Mouse (Mus musculus) urinary bladder, postnatal 36 days (tissue): ENCODE data around the gene Dst.
"Not testable (repeated sequence)": the region's sequence is repeated elsewhere in the genome, so short reads cannot be mapped to it uniquely, and the experiment has no call there.

ENCODE experiments used
- DNase-seq, 2 experiments: peaks; one replicate each; pipeline ENCODE4 v3.0.0; 2022; ENCODE audit warnings: low spot score in 2 of 2, mixed read lengths in 1 of 2

Gene Dst

DNA sequence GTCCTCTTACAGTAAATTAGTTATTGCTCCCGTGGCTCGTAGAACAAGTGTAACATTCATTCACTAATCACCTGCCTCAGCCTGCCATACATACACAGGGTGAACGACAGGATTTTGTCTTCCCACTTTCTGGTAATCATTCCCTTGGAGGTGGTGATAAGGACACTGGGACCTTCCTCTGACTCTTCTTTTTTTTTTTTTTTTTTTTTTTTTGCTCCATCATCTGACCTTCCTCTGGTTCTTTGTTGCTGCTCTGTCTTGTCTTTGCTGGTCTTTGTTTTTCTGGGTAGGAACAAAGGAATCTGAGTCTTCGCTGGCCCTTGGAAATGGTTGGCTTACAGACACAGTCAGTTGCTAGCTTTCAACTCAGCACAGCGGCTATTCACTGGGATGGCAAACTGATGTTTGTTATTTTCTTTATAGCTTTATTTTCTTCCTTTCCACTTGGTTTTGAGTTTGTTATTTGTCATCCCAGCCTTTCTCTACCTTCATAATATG, 157.6 kb downstream of the Dst start:
- DNase-seq, result no peak

DNA sequence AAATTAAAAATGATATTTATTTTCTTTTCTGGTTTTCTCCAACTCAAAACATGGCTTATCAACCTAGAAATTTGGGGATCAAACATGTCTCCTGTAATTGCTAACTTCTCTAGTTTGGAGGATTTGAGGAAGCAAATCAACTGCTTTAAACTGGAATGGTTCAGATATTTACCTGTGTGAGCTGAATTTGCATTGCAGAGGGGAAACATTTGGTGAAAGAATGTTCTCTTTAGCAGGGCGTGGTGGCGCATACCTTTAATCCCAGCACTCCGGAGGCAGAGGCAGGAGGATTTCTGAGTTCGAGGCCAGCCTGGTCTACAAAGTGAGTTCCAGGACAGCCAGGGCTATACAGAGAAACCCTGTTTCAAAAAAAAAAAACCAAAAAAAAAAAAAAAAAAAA, 158.4 kb downstream of the Dst start:
- DNase-seq, result not testable (repeated sequence)

DNA sequence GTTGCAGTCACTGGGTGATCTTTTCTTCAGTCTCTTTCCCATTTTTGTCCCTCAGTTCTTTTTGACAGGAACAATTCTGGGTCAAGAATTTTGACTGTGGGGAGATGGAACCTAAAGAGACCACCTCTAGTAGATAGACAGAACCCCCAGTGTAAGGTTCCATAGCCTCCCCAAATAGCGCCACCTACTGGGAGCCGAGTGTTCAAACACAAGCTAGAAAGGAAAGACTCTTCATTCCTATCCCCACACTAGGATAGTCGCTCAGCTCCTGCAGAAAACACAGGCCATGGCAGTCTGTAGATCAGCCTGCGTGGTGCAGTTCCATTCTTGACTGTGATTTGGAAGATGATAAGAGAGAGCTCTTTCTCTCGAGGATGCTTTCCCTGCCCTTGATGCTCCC, 160.3 kb downstream of the Dst start:
- no peak for DNase-seq

DNA sequence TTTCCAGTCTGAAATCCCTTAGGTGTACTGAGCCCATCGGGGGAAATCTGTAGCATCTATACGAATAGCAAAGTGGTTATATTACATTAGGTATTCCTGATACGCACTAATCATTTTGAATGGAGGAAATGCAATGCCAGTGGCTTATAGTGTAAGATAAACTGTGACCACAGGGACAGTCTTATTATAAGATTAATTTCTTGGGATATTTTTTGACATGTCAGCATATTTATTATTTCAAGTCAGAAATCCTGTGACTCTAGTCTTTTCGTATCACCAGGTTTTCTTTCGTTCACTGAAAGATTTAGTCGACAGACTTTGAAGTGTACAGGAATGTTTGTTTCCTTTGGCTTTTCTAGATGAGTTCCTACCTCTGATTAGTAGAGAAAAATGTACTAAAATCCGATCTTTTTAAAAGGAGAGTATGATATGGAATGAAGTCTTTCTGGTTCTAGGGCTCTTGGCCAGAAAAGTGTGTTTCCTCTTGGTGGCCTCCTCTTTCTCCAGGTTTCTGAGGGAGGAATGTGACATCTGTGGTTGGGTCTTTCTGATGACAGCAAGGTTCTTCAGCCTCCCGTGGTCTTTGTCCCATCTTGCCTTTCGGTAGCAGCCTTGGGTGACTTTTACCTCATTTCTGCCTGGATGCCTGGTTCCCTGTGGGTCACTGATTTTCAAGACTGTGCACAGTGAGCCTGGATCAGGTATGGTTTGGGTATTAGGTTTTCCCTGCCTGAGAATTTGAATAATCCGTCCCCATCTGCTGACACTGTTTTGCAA, 161.7 kb downstream of the Dst start:
- no peak for DNase-seq

DNA sequence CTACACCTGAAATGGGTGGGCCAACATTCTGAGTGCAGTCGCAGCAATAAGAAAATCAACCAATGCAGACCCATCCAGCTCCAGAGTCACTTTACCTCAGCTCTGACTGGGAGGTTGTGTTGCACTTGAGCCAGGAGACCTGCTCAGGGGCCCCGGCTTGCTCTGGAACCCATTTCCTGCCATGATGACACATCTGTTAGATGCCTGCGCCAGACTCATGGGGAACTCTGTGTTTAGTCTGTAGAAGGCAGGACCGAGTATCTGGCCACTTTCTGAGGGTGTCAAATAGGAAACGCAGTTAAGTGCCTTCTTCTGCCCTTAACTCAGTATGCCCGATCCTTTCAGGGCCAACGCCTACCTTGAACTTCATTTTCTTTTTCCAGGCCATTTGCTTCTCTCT, 162.4 kb downstream of the Dst start:
- DNase-seq, result no peak

DNA sequence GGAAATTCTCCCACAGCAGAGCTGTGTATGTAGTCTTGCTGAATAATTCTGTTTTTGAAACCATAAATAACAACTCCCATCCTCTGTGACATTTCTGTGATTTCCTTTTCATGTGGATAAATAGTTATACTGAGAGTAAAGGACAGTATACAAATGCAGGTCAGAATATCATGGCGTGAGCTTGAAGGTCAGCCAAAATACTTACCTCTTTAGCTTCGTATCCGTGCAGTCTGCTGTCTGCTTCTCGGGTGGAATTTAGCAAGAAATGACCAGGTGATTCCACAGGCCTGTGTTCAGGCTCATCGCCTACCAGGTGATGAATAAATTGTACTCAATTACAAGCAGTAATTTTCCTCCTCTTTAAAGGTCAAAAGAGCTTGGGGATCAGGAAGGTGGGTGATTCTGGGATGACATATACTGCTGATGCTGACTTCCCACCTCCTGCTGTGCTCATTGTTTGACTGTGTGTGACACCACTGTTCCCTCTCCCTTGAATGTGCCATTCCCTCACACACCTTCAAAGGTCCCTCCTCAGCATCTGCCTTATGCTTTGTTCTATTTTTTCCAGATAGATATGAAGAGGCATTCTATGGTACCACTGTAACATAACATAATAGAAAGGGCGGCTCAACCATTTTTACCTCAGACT, 163.1 kb downstream of the Dst start:
- no peak for DNase-seq

DNA sequence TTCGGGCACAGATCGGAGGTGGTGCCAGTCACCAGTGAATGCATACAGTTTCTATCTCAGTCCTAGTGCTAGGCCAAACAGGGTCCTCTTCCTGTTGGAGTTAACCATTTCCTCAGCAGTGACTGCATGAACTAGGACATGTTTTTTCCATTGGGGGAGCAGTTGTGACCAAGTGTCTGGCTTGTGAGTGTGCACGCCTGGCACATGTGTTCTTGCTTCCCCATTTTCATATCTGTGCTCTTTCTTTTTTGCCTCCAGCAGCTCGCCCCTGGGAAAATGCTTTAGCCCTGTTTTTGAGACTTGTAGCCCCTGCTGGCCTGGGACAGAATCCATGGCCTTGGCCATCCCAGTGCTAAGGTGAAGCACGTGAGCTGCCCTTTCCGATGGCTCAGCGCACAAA, 164.2 kb downstream of the Dst start:
- no peak for DNase-seq

DNA sequence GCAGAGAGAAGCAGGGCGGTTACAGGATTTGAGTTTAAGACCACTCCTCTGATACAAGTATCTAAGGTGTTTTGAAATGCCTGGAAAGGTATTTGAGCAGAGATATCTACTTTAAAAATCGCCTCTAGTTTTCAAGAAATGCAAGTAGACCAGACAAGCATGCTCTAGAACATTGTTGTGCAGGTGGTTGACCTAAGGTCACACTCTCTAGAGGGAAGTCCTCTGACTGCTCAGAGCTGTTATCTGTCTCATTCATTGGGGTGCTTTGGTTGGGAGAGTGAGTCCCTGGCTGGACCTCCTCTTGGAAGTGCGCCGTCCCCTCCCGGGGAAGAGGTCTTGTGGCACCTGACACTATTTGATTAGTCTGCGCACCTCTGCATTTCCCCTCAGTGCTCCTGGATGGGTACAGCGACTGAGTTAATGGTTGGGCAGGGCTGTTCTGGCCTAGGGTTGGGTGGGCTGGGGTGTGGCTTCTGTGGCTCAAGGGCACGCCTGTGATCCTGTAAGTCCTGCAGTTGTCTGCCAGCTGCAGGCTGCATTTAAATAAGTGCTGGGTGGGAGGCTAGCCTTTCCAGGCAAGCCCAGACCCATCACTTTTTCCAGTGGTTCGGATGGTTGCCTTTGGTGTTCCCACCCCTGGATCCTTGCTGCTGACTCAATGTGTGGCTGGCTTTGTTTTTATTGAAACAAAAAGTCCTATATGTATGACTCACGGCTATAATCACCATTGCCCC, 165.6 kb downstream of the Dst start:
- no peak for DNase-seq

DNA sequence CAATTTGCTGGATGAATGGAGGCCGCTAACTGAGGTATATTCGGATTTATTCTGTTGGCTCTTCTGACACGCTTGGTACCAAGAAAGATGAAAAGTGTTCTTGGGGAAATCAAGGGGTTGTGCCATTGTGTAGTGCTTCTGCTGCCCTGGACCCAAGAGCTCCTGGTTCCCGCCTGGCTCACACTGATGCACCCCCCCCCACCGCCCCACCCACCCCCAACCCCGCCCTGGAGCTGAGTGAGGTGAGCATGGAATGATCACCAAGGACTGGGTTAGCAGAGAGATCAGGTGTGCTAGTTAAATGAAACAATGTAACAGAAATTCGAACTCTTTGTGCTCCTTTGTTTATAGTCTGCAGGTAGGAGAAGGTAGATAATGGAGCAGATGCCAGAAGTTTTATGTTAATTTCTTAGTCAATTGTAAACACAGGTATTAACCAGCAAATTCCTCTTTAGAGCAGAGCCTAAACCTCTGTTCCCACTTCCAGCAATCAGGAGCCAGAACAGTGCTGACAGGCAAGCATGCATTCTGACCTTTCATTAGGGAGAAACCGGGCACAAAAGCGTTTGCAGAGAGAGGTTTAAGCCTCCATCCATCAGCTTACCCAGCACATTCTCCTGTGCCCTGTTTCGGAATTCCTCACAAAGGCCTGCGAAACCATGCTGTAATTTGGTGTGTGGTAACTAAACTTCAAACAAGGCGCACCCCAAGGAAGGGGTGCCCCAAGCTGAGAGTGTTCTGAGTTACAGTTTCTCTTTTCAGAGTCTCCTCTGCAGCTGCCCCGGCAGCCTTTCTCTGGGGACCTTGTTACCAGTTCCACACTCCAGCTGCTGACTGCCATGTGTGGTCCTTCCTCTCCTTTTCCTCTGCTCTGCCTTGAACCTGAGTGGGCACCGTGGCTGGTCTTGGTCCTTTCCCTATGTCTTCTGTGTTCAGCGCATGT, 166.5 kb downstream of the Dst start:
- no peak for DNase-seq

DNA sequence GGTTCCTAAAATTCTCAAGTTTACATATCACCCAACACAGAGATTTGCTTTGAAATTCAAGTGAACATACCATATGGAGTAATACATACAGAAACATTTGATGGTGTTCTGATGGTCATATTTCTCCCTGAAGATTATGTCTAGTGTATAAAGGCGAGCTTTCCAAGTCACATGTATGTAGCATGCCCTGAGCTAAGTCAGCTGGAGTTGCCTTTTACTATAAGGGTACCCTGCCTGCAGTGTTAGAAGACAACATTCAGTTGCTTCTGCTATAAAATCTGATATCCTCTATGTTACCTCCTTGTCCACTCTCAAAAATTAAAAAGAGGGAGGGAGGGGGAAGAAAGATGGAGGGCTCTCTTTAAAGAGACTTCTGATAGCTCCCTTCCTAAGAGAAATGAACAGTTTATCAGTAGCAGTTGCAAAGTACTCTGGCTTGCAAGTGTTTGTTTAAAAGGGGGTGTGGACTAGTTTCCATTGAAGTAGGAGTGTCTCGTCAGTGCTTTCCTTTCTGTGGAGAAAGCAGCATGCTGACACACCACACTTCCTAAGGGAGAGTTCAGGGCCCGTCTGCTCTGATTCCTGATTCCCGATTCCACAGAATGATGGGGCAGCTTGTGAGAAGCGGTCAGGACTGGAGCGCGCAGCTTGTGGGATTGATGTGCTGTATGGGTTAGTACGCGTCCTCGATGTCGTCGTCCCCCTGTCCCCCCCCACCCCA, 168.8 kb downstream of the Dst start:
- DNase-seq, result no peak

DNA sequence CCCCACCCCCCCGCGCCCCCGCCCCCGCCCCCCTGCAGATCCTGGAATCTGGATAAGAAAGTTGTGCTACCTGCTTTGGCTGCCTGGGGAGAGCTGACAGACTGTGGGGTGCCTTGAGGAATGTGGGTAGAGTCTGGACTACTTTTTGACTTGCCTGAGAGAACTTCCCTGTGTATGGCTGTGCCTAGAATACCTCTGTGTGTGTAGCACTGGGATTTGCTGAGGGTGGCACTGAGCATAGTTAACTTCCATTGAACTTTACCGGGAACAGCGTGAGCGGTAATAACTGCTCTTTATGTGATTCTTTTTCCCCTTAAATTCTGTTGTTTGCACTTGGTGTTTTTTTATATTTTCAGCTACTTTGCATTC, 169.4 kb downstream of the Dst start:
- no peak for DNase-seq

DNA sequence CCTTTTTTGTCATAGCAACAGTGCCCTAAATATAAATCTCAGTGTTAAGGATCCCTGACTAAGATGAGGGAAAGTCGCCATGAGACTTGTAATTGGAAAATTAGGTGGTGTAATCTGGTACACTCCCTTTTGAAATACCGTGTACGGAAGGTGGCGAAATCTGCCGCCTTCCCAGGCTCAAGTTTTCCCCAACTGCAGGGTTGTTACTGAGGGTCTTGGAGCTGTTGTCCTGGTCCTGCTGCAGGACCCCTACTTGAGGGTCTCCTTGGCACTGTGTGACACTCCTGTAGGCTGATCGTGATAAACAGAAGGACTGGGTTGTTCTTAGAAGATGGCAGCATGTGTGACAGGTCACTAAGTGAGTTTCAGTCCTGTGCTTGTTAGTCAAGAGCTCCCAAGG, 169.9 kb downstream of the Dst start:
- no peak for DNase-seq

DNA sequence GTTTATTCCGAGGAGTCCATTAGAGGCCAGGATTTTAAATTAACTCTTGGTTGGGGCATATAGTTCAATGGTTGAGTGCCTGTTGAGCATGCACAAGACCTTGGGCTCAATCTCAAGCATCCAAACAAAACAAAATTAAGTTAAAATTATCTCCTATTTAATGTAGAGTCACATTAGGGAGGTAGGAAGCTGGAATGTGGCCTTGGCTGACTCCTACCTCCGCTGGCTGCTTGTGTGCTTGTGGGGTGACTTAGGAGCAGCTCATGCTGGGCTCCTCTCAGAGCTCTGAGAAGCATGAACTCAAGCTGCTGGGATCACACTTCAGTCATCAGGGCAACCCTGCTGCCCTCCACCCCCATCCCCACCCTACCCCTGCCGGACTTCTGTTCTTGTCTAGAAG, 181.0 kb downstream of the Dst start:
- no peak for DNase-seq

DNA sequence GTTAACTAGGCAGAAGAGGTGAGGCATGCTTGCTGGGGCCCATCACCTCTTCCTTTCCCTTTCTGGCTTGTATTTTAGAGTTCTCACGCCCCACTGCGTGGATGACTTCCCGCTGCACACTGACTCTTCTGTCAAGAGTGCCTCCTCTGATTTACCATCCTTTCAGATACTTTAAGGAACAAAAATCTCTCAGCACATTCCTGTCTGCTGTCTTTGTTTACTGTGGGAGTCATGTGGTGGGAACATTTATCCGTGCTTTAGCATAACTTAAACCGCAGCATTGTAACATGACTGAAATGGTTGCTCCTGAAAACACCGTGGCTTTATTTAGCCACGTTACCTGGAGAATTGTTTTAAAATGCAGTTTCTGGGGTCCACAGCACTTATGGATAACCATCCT, 182.7 kb downstream of the Dst start:
- DNase-seq, result no peak

DNA sequence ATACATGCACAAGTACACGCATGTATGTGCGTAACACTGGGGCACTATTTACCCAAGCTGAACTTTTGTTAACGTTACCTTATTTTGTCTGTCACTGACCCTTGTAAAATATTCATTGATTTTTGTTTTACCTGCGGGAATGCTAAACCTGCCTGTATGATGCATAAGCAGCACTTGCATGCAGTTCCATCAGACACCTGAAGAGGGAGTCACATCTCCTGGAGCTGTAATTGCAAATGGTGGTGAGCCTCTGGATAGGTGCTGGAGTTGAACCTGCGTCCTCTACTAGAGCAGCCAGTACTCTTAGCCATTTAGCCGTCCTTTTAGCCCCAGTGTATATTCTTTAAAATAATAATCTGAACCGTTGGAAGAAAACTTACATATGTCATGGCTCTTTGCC, 185.6 kb downstream of the Dst start:
- no peak for DNase-seq

DNA sequence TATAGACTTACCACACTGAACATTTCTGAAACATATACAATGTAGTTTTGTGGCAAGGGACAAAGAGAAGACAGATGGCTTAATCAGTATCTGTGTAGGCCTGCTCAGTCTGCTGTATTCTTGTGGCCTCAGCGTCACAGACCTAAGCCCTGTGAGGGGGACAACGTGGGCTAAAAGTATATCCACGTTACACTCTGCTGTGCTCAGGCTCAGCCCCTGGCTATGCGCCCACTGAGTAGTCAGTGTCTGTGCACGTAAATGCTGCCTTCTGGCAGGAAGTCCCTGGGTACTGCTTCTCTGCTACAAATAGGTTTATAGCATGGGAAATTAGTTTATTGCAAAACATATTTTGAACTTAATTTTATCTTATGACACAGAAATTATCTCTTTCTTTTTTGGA, 186.3 kb downstream of the Dst start:
- DNase-seq, result no peak

DNA sequence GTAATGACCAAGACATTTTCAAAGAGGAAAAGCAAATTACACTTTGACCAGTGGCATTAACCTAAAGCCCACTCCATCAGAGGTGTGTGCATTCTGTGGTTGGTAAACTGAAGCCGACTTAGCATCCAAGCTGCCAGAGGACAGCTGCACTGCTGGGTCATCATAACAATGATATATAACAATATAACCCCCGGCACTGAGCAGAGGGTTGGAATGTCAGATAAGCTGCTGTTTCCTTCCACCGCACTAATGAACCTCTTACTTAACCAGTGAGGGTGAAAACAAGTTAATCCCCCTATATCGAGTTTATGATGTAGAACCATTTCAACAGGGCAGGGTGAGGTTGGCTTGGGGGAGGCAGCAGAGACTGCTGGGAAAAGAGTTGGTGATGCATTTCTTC, 187.1 kb downstream of the Dst start:
- DNase-seq, result no peak

DNA sequence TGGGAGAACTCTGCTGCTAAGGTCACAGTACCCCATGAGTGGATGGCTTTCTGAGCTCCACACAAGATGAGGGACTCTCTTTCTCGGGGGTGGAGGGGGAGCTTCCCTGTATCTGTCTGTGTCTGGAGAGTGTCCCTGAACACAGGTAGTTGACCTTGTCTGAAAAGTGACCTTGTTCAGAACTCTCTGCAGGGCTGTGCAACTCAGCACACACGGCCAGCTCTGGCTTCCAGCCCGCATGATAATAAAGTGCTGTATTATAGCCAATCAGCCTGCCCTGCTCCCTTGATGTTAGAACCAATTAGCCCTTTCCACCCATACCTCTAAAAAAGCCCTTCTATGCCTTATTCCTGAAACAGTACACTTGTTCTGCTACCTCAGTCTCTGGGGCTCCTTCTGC, 188.9 kb downstream of the Dst start:
- no peak for DNase-seq

DNA sequence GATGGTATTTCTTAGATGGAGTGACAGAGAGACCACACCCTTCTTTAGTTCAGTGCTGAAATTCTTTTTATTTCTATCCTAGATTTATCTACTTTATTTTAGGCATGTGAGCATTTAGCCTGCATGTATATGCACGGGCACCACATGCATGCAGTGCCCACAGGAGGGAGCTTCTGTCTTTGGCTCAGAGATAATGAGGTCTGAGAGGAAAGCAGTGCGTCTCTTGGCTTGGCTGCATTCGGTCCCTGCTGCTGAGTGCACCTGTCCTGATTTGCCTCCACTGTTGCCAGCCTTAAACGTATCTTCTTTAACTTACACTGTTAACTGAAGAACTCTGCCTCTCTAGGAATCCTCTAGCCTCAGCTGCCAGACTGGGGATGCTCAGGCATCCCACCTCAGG, 189.6 kb downstream of the Dst start:
- DNase-seq, result no peak

DNA sequence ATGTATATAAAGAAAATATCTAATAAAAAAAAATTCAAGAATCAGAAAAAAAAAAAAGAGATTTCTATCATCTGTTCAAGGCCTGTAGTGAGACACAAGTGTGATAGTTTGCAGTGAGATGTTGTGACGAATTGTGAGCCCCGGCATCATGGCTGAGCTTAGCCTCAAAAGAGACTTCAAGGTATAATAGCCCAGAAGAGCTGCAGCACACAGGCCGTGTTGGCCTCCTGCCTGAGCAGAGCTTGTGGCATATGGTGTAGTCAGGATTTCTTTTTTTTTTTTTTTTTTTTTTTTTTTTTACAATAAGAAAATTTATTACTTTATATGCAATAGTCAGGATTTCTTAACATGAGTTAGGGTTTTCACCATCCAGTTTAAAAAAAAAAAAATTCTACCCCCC, 191.4 kb downstream of the Dst start:
- no peak for DNase-seq

DNA sequence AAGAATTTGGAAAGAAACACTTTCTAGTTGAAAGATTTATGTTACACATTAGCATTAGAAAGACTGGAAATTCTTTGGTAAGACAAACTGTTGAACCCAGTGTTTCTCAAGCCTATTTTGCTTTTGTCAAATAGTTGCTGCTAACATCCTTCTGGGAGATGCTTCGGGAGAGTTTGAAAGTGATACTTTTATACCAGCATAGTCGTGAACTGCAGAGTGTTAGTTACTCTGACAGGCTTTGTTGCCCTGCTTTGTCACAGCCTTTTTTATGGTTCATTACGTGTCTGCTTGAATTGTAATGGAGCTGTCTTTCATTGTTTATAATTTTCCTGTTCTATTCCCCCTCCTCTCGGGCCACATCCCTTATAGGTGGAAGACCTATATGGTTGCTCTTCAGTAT, 192.4 kb downstream of the Dst start:
- no peak for DNase-seq
